Comparison of ENCODE assay signal across 35 mouse cellular contexts in the genomic region with DNA sequence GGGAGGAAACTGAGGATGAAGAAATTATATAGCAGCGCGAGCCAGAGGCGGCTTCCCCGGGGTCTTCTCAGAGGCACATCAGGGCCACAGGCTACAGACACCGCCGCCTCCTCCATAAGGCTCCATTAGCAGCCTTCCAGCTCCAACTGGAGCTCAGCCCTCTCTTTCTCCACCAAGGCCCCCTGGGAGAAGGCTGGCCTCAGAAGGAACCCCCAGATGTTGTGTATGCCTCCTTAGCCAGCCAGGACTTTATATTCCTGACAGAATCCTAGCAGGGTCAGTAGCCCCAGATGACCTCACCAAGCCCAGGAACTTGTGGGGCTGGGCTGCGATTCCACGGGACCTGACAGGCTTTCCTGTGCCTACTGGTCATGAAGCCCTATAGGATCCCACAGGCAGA. TPM values are rescaled to one million over a fixed set of nuclear protein-coding genes. Genes with fewer than 3 reads are reported as not detected.
DNase-seq lines count a peak whose midpoint lies in the region; ATAC-seq and TF ChIP-seq lines count a peak whose summit lies in the region.
"Had no signal": no experiment of that assay in that cellular context is flagged by ENCODE, and none has a peak within 500 bp of the region (broad histone marks: within the 10 kb centered on the region; RNA-seq: fewer than 3 reads in every experiment).

No protein-coding gene starts in this region.

- TF ChIP-seq EP300 in liver, postnatal 0 days (IDR thresholded peaks at IDR 0.05; ENCODE audit: low read depth), result no peak

- no peak overlapping the region for H3K4me3 ChIP-seq in gastrocnemius, adult 2 months
- H3K4me3 ChIP-seq in liver, postnatal 0 days (ENCODE audit: low read depth, low read length), result no peak overlapping the region
- H3K4me3 ChIP-seq: hindbrain, embryonic 13.5 days; midbrain, embryonic 15.5 days; neural tube, embryonic 12.5 days had no signal

- no peaks in the 10 kb centered on the region for H3K27me3 ChIP-seq in liver, postnatal 0 days (ENCODE audit: insufficient read depth, low read length)
- H3K27me3 ChIP-seq: hindbrain, embryonic 13.5 days; midbrain, embryonic 15.5 days; neural tube, embryonic 12.5 days; Patski had no signal

- H3K4me1 ChIP-seq in liver, postnatal 0 days (ENCODE audit: insufficient read depth), result no peaks in the 10 kb centered on the region
- H3K4me1 ChIP-seq: midbrain, embryonic 15.5 days; neural tube, embryonic 12.5 days had no signal

- ATAC-seq in liver, postnatal 0 days, result no peak
- no peak for ATAC-seq in granulocyte monocyte progenitor cell, adult 5-6 weeks (replicated peaks; ENCODE audit: poor library complexity, severe bottlenecking)
- ATAC-seq: forebrain, embryonic 14.5 days; lung, postnatal 0 days; midbrain, embryonic 15.5 days; Patski had no signal

- no peaks in the 10 kb centered on the region for H3K36me3 ChIP-seq in liver, postnatal 0 days (replicated peaks; ENCODE audit: insufficient read depth, low read length)
- H3K36me3 ChIP-seq: hindbrain, embryonic 13.5 days; midbrain, embryonic 15.5 days; neural tube, embryonic 12.5 days had no signal

- no peak overlapping the region for H3K9ac ChIP-seq in liver, postnatal 0 days (replicated peaks)
- H3K9ac ChIP-seq: hindbrain, embryonic 13.5 days; midbrain, embryonic 15.5 days; neural tube, embryonic 12.5 days had no signal

- intact Hi-C loops in gastrocnemius, adult 2 months (cut with DNase I), result loop anchor here (5.0 kb wide), 1 partner anchor 300 kb away; no protein-coding TSS in a partner anchor
- intact Hi-C loops in heart, postnatal 25 days (cut with DNase I), result loop anchor here (5.0 kb wide), 1 partner anchor 80 kb away; a partner anchor contains a TSS

- H3K27ac ChIP-seq in gastrocnemius, adult 2 months, result peak overlapping the region; percentile 67; the same call in 1 of the 2 replicates
- H3K27ac ChIP-seq in liver, postnatal 0 days (ENCODE audit: low read depth), result no peak overlapping the region
- H3K27ac ChIP-seq: hindbrain, embryonic 13.5 days; macrophage; midbrain, embryonic 15.5 days; neural tube, embryonic 12.5 days; stomach, postnatal 0 days had no signal

- no peaks in the 10 kb centered on the region for H3K9me3 ChIP-seq in liver, postnatal 0 days (ENCODE audit: low read length)
- H3K9me3 ChIP-seq: hindbrain, embryonic 13.5 days; midbrain, embryonic 15.5 days; neural tube, embryonic 12.5 days had no signal

- 86% methylated on average over 8 of the region's 8 CpGs for WGBS in liver, postnatal 0 days (ENCODE audit: insufficient replicate concordance)

- no peak overlapping the region for H3K4me2 ChIP-seq in liver, postnatal 0 days (ENCODE audit: low read depth, low read length)
- H3K4me2 ChIP-seq: hindbrain, embryonic 13.5 days; midbrain, embryonic 15.5 days; neural tube, embryonic 12.5 days had no signal

- TF ChIP-seq CTCF in gastrocnemius, adult 2 months (IDR thresholded peaks at IDR 0.05), result no peak
- no peak for TF ChIP-seq CTCF in liver, postnatal 0 days (IDR thresholded peaks at IDR 0.05; ENCODE audit: low read depth)

- peak; percentile 78 for DNase-seq in gastrocnemius, adult 2 months
- DNase-seq in gastrocnemius, postnatal 10 days, result no peak
- DNase-seq in gastrocnemius, postnatal 25 days, result peak; percentile 74
- DNase-seq in heart, postnatal 25 days (ENCODE audit: low spot score), result peak; percentile 48
- DNase-seq in liver, postnatal 0 days, result no peak
- no peak for DNase-seq in layer of hippocampus, postnatal 25 days (ENCODE audit: extremely low spot score in 1 of 2, low spot score in 1 of 2)
- DNase-seq: adrenal gland, adult 2 months; cerebellum, adult 8-10 months; cerebellum, postnatal 36 days; embryo, embryonic 11 days; kidney, adult 11 months; layer of hippocampus, adult 9-11 months; left cerebral cortex, postnatal 4 days; right cerebral cortex, postnatal 14 days; thymus, adult 2 months; thymus, postnatal 4 days had no signal

RNA-seq across cellular contexts. Expression of a gene that starts 32.0 kb away (rescaled TPM):
- 1 to 10 TPM; 1.2 to 1.9 TPM for total RNA-seq in gastrocnemius, adult 2 months (2021)
- total RNA-seq in gastrocnemius, postnatal 10 days (2021), result 1 to 10 TPM; 1.6 TPM
- total RNA-seq in gastrocnemius, postnatal 25 days (2021), result 1 to 10 TPM; 2.8 to 3.5 TPM
- total RNA-seq in heart, postnatal 25 days (2021), result under 1 TPM; 0.56 to 0.62 TPM
- polyA plus RNA-seq in liver, postnatal 0 days (2015; fragmentation: Nextera tagmentation; extraction: Ambion mirVana), result 1.1 TPM in 2 replicates
- 10.5 and 13.9 TPM in 2 replicates for total RNA-seq in granulocyte monocyte progenitor cell, adult 5-6 weeks (2014; fragmentation: Nextera tagmentation)
- 5.4 and 5.5 TPM in 2 replicates for total RNA-seq in granulocyte monocyte progenitor cell, adult 5-6 weeks (2017)
- total RNA-seq in layer of hippocampus, postnatal 25 days (2021), result under 1 TPM; 0.17 to 0.28 TPM
- polyA plus RNA-seq: liver, adult 2 months had no signal

RNA-seq across cellular contexts. Expression of a gene that starts 54.1 kb away (rescaled TPM):
- total RNA-seq in gastrocnemius, adult 2 months (2021), result not detected
- total RNA-seq in gastrocnemius, postnatal 10 days (2021), result not detected
- total RNA-seq in gastrocnemius, postnatal 25 days (2021), result not detected
- not detected for total RNA-seq in heart, postnatal 25 days (2021)
- polyA plus RNA-seq in liver, postnatal 0 days (2015; fragmentation: Nextera tagmentation; extraction: Ambion mirVana), result not detected in 2 replicates
- total RNA-seq in granulocyte monocyte progenitor cell, adult 5-6 weeks (2014; fragmentation: Nextera tagmentation), result not detected in 2 replicates
- total RNA-seq in granulocyte monocyte progenitor cell, adult 5-6 weeks (2017), result not detected in 2 replicates
- not detected for total RNA-seq in layer of hippocampus, postnatal 25 days (2021)
- total RNA-seq: adrenal gland, adult 2 months; ES-E14; gastrocnemius, postnatal 4 days; left cerebral cortex, adult 8-10 months; left cerebral cortex, postnatal 4 days; liver, adult 2 months had no signal
- polyA plus RNA-seq: adrenal gland, adult 2 months; embryonic facial prominence, embryonic 14.5 days; forebrain, embryonic 14.5 days; frontal cortex, adult 2 months; heart, postnatal 0 days; hindbrain, embryonic 13.5 days; kidney, embryonic 16.5 days; large intestine, adult 2 months; liver, adult 2 months; liver, embryonic 16.5 days; lung, postnatal 0 days; macrophage; midbrain, embryonic 15.5 days; neural tube, embryonic 12.5 days; Patski; stomach, postnatal 0 days; thymus, adult 2 months had no signal

Comparison
In these comparisons a context has a peak if more than half of its experiments do, and no peak if none do; other contexts are left out.
1. DNase-seq: peak in gastrocnemius, adult 2 months (single experiment), gastrocnemius, postnatal 25 days (single experiment) and heart, postnatal 25 days (single experiment); none in gastrocnemius, postnatal 10 days (single experiment), liver, postnatal 0 days (single experiment) and layer of hippocampus, postnatal 25 days (0 of 2).